Mouse (Mus musculus): ENCODE results near the gene Gm525.
"Not testable (repeated sequence)": the region's sequence is repeated elsewhere in the genome, so short reads cannot be mapped to it uniquely, and the experiment has no call there.

Gm525 gene

DNA sequence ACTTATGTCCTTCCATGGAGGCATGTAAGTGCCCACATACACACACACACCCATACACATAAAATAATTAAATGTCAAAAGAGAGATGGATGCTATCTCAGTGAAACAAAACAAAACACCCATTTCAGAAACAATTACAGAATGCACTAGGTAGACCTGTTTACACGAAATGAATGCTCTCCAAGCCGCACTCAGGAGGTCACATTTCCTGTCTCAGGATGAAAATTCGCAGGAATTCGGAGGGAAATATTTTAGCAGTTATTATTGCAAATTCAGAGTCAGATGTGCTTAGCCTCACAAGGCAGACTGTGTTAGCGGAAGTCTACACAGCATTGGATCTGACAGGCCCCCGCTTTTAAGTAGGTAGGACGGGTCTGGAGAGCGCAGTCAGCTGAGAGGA is at the start of gene Gm525:
TSS of gene Gm525 (plus strand) at position 301 of the 400 bp plus-strand sequence.
- no peak for DNase-seq

DNA sequence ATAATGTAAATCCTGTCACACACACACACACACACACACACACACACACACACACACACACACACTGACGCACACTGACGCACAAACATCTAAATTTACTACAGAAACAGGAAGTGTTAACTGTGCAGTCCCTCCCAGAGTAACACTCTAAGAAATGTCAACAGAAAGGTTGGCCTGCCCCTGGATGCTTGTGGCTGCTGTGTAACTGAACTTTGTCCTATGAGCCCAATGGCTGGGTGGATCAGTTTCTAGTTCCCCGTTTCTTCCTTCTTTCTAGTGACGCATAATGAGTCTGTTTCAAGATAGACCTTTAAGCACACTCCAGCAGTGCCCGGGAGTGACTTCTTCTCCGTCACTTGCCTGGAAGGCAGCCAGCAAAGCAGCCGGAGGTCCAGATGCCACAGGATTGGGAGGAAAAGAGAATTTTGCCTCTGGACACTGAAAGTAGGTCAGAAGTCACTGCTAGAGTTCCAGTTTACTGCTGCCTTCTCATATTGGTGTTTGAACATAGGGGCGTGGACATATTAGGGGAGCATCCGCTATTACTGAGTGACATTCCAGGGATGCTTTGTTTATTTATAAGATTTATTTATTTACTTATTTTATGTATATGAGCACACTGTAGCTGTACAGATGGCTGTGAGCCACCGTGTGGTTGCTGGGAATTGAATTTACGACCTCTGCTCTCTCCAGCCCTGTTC is 49.3 kb upstream of the Gm525 start:
- peak; percentile 41 for DNase-seq

DNA sequence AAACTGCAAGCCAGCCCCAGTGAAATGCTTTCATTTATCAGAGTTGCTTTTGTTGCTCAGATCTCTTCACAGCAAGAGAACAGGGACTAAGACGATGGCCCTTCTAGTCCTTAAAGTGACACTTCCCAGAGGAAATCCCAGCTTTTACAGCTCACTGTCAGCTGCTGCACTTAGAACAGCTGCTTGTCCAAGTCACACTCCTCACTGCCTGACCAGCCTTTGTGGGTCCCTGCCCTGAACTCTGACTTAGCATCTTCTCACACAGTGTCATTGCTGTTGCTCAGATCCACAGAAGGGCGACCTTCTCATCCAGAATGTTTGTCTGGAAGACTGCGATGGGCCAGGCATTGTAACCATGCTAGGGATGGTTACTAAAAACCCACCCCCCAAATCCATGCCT is 48.0 kb upstream of the Gm525 start:
- DNase-seq, result no peak

DNA sequence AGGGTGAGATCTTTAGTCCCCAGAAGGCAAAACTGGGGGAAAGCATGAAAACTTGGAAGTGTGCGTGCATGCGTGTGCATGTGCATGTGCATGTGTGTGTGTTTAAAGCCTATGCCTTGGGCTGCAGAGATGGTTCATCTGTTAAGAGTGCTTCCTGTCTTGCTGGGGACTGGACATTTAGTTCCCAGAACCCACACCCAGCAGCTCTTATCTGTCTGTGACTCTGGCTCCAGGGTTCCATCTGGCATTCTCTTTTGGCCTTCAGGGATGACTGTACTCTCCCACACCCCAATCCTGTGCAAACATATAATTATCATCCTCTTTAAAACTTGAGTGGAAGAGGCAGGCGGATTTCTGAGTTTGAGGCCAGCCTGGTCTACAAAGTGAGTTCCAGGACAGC is 47.5 kb upstream of the Gm525 start:
- no peak for DNase-seq

DNA sequence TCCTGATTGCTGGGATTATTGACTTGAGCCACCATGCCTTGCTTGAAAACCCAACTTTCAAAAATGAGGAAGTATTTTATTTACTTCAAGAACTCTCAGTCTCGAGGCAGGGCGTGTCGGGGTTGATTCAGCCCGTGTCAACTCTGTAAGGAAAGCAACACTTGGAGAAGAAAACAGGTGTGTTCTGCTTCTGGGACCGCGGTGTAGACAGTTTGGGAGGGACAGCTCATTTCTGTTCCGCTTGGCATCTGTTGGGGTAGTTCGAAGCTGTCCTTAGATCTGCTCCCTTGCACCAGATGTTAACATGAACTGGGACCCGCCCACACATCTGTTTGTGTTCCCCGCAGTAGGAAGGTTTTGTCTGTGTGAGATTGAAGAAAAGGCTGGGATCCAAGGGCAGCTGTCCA is 45.7 kb upstream of the Gm525 start:
- no peak for DNase-seq

DNA sequence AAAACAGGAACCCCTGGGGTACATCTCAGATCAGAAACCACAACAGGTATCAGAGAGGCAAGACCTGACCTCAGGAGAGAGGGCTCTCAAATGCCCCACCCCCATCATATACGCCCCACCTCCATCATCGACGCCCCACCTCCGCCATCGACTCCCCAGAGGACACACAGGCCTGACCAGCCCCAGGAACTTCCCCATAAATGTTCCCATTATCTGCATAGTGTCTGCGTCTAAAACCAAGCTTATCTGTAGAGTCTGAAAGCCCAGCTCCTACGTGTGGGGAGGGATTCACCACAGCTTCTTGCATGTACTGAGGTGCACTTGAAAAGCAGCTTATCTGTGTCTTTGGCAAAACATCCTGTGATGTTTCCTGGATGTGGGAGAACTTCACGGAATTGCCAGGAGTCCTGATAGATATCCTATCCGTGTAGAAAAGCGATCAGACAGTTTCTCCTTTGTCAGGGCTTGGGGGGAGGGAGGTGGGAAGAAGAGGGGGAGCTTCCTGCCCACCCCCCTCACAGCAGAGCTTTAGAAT is 44.7 kb upstream of the Gm525 start:
- DNase-seq, result no peak

DNA sequence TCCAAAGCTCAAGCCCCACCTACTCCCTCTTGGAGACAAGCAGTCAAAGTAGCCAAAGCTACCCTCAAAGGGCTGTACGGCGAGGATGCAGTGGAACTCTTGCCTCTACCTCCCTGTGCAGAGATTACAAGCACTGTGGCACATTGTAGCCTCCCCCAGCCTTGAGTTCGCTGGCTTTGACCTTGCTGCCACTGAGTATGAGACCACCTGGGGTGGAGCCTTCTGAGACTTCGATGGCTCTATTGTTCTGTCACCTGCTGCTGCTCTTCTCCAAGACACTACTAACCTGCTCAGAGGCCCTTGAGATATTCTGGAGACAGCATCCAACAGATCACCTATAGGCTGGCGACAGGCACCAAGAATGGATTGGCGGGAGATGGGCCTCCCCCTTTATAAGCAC is 43.1 kb upstream of the Gm525 start:
- DNase-seq, result no peak

DNA sequence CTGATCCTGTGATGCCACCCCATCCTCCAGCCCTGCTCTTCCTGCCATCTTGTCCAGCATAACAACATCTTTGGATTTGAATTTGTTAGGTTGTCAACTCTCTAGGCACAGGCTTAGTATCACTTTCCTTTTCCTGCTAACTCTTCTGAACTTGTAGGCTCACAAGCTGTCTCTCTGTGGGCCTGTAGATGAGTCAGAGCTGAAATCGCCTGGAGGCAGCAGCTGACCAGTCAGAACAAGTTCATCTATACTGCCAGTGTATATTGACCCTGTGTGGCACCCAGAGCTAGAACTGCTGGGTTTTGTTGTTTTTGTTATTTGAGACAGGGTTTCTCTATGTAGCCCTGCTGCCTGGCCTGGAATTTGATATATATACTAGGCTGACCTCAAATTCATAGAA is 42.5 kb upstream of the Gm525 start:
- DNase-seq, result no peak

DNA sequence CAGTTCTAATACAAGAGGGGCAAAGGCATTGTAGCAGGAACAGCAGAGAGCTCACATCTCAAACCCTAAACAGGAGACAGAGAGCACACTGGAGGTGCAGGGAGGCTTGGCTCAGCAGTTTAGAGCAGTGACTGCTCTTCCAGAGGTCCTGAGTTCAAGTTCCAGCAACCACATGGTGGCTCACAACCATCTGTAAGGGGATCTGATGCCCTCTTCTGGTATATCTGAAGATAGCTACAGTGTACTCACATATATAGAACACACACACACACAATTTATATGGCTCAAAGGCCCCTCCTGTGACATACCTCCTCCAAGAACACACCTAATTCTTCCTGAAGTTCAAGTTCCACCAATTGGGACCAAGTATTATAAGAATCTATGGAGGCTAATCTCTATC is 39.0 kb upstream of the Gm525 start:
- DNase-seq, result no peak

DNA sequence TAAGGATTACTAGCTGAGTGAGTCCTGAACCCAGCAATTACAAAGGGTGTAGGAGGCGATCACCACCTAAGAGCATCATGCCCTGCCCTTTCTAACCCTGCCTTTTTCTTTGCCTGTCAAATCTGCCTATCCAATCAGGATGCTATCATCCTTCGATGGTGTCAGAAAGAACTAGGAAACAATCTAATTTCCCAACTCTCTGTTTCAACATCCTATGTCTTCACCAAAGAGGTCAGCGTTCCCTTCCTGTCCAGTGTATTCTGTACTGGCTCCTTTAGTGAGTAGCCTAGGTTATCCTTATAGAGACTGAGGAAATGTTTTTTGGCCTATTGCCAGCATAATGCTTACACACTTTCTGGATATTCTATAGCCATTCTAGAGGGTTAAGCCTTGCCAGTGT is 38.1 kb upstream of the Gm525 start:
- DNase-seq, result no peak

DNA sequence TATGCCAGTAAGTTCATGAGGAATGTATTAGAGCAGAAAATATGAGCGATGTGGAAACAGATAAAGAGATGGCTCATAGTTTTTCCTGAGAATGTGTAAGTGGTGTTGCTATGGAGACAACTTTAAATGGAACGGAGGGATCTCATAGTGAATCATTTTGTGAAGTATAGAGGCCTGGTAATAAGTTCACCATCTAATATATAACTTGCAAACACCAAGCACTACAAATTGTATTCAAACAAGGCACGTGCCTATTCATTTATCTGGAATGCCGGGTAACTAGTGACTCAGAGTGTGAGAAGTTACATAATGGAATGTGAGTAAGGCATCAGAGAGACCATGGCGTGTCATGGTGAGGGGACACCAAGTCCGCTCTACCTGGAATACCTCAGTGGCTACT is 35.1 kb upstream of the Gm525 start:
- DNase-seq, result no peak

DNA sequence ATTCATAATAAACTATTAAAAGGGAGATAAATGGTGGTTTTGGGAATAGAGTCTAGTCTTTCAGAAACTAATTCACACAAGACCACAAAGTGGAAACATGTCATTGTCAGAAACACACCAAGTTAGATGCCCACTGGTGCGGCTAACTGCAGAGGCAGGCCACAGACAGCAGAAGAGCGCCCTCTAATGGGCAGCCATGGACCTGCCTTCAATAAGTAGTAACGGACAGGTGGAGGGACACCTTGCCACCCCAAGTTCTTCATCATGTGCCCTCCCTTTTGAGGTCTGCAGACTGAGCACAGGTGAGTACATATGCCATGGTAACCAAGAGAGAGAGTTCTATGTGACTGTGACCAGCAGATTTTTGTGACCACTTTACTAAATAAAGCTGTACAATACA is 34.3 kb upstream of the Gm525 start:
- peak; percentile 51 for DNase-seq

DNA sequence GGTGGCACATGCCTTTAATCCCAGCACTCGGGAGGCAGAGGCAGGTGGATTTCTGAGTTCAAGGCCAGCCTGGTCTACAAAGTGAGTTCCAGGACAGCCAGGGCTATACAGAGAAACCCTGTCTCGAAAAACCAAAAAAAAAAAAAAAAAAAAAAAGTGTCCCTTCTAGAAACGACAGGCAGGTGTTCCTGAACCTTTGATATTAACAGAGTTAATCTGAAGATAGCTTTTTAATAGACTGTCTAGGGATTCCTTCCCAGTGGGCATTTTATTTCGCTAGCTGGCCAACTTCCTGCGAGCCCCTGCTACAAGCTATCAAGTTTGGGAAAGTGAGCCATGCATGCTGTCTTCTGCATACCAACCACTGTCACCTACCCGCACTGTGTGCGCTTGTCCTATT is 32.6 kb upstream of the Gm525 start:
- DNase-seq, result not testable (repeated sequence)

DNA sequence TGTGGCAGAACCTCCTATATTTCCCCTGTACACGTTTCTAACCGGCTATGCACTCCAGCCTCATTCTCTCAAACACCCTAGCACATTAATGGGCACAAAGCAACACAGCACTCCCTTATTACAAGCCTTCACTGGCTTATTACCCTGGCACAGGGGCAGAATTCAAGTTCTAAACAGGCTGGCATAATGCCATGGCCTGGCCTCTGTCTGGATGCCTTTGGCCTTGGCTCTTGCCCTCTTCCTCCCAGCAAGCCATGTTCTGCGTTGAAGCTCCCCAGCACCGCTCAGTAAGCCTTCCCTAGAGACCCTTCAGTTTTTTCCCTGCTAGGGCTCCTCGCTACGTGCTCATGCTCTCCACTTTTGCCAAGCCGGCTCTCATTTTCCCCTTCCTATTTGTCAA is 30.6 kb upstream of the Gm525 start:
- no peak for DNase-seq

DNA sequence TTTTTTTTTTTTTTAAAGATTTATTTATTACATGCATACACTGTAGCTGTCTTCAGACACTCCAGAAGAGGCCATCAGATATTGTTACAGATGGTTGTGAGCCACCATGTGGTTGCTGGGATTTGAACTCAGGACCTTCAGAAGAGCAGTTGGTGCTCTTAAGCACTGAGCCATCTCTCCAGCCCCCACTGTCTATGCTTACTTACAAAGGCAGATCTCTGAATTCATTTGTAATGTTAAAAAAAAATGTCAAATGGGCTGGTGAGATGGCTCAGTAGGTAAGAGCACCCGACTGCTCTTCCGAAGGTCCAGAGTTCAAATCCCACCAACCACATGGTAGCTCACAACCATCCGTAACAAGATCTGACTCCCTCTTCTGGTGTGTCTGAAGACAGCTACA is 28.1 kb upstream of the Gm525 start:
- not testable (repeated sequence) for DNase-seq

DNA sequence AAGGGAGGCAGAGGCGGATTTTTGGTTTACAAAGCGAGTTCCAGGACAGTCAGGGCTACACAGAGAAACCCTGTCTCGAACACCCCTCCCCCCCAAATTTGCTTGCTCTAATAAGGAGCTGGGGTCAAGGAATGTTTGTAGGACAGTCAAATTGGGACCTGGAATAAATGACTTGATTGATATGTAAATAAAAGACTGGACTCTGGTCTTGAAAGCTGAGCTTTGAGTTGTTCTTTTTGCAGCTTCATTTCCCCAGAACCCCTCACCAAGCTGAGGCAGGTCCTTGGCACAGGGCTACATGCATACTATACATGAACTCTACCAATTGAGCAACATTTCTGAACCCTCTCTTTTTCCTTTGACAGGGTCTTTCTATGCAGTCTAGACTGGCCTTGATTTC is 27.6 kb upstream of the Gm525 start:
- no peak for DNase-seq

DNA sequence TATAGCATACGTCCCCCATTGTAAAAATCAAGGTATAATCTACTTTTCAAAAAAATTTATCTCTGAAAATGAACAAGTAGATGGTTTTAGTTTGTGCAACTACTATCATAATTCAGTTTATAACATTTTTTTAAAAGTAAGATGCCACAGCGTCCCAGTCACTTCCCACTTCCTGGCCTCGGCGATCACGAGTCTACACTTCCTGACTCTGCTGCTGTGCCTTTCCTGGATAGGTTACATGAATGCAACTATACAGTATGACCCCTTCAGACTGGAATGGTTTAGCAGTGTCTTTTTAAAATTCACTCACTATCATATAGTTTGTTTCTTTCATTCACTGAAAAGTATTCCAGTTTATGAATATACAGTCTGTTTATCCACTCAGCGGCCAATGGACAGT is 21.9 kb upstream of the Gm525 start:
- no peak for DNase-seq

DNA sequence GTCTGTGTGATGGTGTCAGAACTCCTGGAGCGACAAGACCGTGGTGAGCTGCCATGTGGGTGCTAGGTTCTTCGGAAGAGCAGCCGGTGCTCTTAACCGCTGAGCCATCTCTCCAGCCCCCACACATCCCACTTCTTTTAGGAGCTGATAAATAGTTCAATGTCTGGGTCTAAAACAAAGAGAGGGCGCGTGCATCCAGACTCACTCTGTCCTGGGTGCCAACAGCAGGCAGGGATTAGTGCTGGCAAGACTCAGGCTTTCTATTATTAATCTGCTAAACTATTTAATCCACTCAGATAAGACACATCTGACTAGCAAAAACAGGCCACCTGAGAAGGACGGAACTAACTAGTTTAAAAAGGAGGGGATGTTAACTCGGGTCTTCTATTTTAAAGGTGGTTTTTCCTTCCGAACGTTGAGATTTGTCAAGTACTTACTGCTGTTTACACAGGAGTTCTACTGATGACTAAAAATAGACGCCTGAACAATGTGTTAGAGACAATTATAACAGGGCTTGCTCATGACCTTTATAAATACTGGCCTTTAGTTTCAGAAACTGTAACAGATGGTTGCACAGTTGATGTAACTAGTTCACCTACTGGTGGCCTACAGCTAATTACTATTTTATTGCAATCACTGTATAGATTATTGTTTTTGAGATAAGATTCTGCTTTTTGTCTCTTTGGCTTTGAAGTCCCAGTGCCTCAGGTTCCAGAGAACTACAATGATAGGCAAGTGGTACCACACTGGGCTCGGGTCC is 17.5 kb upstream of the Gm525 start:
- DNase-seq, result peak; percentile 70

DNA sequence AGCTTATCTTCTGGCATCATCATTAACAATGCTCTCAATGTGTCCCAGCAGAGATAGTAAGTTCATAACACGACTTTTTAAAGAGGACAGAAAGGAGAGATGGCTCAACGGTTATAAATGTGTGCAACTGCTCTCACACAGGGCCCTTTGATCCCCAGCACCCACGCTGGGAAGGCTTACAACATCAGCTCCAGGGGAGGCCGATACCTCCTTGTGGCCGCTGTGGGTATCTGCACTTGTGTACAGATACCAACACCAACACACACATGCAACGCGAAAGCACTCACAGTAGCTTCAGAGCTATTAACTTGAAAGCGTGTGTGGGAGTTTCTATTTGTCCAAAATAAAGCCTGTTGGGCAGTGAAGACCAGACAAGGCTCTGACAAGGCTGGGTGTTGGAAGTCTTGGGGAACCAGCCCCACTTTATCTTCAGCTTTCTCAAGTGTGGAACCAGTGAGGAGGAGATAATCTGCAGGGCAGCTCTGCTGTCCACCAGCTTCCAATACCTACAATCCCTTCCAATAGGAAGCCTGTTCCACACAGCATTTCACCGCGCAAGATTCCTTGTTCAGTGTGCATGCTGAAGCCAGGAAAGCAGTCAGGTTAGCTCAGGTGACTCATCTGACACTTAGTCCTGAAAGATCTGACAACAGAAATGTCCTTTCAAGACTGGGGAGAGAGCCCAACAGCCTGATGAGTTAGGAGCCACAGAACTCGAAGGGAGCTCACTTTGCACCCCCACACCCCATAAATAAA is 14.9 kb upstream of the Gm525 start:
- peak; percentile 49 for DNase-seq

DNA sequence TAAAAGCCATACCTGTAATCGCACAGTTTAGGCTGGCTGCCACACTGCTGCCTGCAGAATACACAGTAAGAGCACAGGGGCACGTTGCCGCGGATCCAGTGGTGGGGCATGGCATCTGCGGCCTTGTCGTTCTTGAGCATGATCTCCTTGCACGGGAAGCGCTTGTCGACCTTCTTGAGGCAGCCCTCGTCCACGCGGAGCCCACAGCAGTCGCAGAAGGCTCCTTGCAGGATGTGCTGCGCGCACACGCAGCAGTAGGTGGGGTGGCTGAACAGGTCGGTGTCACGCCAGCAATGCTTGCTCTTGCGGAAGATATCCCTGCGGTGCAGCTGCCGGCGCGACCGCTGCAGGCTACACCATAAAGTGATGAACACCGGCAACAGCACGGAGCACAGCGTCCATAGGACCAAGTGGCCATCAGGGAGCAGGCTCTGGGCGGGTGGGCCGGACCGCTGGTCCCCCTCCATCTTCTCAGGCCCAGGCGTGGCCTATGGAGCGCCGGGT is 13.7 kb upstream of the Gm525 start:
- no peak for DNase-seq

DNA sequence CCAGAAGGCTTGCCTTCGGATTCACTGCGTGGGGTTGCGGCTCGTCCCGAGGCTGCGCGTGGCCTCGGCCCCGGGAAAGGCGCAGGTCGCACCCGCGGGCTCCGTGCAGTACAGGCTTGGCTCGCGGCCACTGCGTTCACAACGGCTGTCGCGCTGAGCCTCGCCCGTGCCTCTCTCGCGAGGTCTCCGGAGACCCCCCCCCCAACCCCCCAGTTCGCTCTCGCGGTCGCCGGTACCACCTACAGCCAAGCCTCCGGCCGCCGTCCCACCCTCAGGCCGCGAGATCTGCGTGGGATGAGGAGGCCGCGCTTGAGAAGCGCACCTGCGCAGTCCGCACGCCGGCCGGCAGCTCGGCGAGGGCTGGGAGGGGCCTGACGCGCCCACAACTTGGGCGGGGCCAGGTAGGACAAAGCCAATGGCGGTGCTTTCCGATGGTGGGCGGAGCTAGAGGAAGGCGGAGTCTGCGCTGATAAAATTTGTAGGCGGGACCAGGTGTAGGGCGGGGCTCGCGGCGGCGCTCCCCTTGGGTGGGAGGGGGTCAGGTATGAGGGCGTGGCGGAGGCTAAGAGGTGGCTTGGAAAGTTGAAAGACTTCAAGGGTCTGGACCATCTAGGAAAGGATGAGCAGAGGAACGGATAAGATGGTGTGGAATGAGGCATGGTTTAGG is 13.1 kb upstream of the Gm525 start:
- DNase-seq, result peak; percentile 93

DNA sequence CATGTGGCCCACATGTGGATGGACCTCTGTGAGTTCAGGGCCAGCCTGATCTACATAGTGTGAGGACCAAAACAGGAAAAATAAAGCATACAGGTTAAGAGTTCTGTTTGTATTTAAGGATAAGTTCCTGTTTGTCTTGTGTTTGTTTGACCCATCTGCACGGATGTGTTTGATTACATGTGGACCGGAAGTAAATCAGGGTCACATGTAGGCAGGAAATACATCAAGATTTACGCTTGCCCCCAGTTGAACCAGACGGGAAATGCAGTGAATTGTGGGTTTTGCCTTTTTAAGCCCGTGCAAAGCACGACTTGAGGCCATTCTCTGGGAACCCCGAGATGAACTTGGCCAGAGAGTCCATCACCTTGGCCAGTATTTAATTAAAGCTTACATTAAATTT is 12.3 kb upstream of the Gm525 start:
- DNase-seq, result peak; percentile 17

DNA sequence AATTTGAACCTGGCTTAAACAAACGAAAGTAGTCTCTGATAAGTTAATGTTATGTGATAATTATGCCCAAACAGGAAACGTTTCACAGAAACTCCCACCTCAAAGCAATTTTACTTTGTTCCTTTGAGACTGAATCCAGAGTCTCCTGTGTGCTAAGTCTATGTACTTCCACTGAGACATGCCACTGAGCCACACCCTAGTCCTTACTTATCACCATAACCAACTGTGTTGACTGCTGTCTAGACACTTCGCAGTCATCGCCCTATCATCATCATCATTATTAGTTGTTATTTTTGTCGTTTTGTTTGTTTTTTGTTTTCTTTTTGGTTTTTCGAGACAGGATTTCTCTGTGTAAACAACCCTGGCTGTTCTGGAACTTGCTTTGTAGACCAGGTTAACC is 9.3 kb upstream of the Gm525 start:
- no peak for DNase-seq

Measured in retina, postnatal 1 day (tissue).